Mouse (Mus musculus): Measurements from ENCODE around the gene Igf1r. TPM values are rescaled to one million over a fixed set of nuclear protein-coding genes. Genes with fewer than 3 reads are reported as not detected.

Gene Igf1r
- polyA plus RNA-seq, 1 experiment, result 2.7 TPM

GRCm38 (mm10) chr7:67985511-67985910 is 32.9 kb downstream of the Igf1r start:
- H3K36me3 ChIP-seq (ENCODE audit: control insufficient read depth, insufficient read depth, low read length), result no peaks in the 10 kb centered on the region
- WGBS, result 78% methylated on average over 5 of the region's 5 CpGs

GRCm38 (mm10) chr7:67986277-67986676 is 33.6 kb downstream of the Igf1r start:
- Histone ChIP-seq H3K27ac (ENCODE audit: insufficient read depth, low read length) (no peak overlapping the region), H3K27me3 (ENCODE audit: control insufficient read depth, insufficient read depth, low read length) (no peaks in the 10 kb centered on the region), H3K4me3 (ENCODE audit: extremely low read depth, insufficient read depth, insufficient read length) (no peak overlapping the region), H3K4me1 (ENCODE audit: control insufficient read depth, insufficient read depth, insufficient read length) (peaks cover 2% of the 10 kb centered on the region; the same call in 1 of the 2 replicates), H3K36me3 (ENCODE audit: control insufficient read depth, insufficient read depth, low read length) (no peaks in the 10 kb centered on the region)
- no peak for DNase-seq (ENCODE audit: low read depth in 1 of 2, low spot score in 2 of 2)
- TF ChIP-seq POLR2A (IDR thresholded peaks at IDR 0.05; ENCODE audit: low read depth, low read length) (no peak), CTCF (IDR thresholded peaks at IDR 0.05; ENCODE audit: extremely low read depth, insufficient read depth, insufficient read length, insufficient replicate concordance) (no peak)
- 92% methylated on average over 10 of the region's 10 CpGs for WGBS

More at GRCm38 (mm10) chr7:67985511-67985910, 32.9 kb downstream of the Igf1r start:
- Histone ChIP-seq H3K4me1 (ENCODE audit: control insufficient read depth, insufficient read depth, insufficient read length) (peaks cover 2% of the 10 kb centered on the region; the same call in 1 of the 2 replicates), H3K4me3 (ENCODE audit: extremely low read depth, insufficient read depth, insufficient read length) (no peak overlapping the region), H3K27ac (ENCODE audit: insufficient read depth, low read length) (no peak overlapping the region), H3K27me3 (ENCODE audit: control insufficient read depth, insufficient read depth, low read length) (no peaks in the 10 kb centered on the region)
- no peak for DNase-seq (ENCODE audit: low read depth in 1 of 2, low spot score in 2 of 2)
- TF ChIP-seq CTCF (IDR thresholded peaks at IDR 0.05; ENCODE audit: extremely low read depth, insufficient read depth, insufficient read length, insufficient replicate concordance), result no peak

GRCm38 (mm10) chr7:67986816-67987215 is 34.2 kb downstream of the Igf1r start:
- H3K27ac ChIP-seq (ENCODE audit: insufficient read depth, low read length), result no peak overlapping the region
- no peak overlapping the region for H3K4me3 ChIP-seq (ENCODE audit: extremely low read depth, insufficient read depth, insufficient read length)
- WGBS, result 93% methylated on average over 11 of the region's 11 CpGs
- no peaks in the 10 kb centered on the region for H3K27me3 ChIP-seq (ENCODE audit: control insufficient read depth, insufficient read depth, low read length)
- H3K4me1 ChIP-seq (ENCODE audit: control insufficient read depth, insufficient read depth, insufficient read length), result peaks cover 2% of the 10 kb centered on the region; the same call in 1 of the 2 replicates
- TF ChIP-seq POLR2A (IDR thresholded peaks at IDR 0.05; ENCODE audit: low read depth, low read length), result no peak
- no peak for TF ChIP-seq CTCF (IDR thresholded peaks at IDR 0.05; ENCODE audit: extremely low read depth, insufficient read depth, insufficient read length, insufficient replicate concordance)
- no peak for DNase-seq (ENCODE audit: low read depth in 1 of 2, low spot score in 2 of 2)
- H3K36me3 ChIP-seq (ENCODE audit: control insufficient read depth, insufficient read depth, low read length), result no peaks in the 10 kb centered on the region

- Histone ChIP-seq H3K27me3 (ENCODE audit: control insufficient read depth, insufficient read depth, low read length) (no peaks in the 10 kb centered on the region), H3K27ac (ENCODE audit: insufficient read depth, low read length) (no peak overlapping the region), H3K4me1 (ENCODE audit: control insufficient read depth, insufficient read depth, insufficient read length) (peaks cover 2% of the 10 kb centered on the region), H3K4me3 (ENCODE audit: extremely low read depth, insufficient read depth, insufficient read length) (no peak overlapping the region), H3K36me3 (ENCODE audit: control insufficient read depth, insufficient read depth, low read length) (no peaks in the 10 kb centered on the region)
- TF ChIP-seq POLR2A (IDR thresholded peaks at IDR 0.05; ENCODE audit: low read depth, low read length), result no peak
- no peak for TF ChIP-seq CTCF (IDR thresholded peaks at IDR 0.05; ENCODE audit: extremely low read depth, insufficient read depth, insufficient read length, insufficient replicate concordance)
- DNase-seq (ENCODE audit: low read depth in 1 of 2, low spot score in 2 of 2), result no peak
- 54% methylated on average over 2 of the region's 2 CpGs for WGBS
These were observed 36.7 kb downstream of the Igf1r start for GRCm38 (mm10) chr7:67989376-67989775.

GRCm38 (mm10) chr7:67993614-67994013 is 41.0 kb downstream of the Igf1r start:
- H3K36me3 ChIP-seq (ENCODE audit: control insufficient read depth, insufficient read depth, low read length), result no peaks in the 10 kb centered on the region
- 82% methylated on average over 4 of the region's 4 CpGs for WGBS
- no peak for DNase-seq (ENCODE audit: low read depth in 1 of 2, low spot score in 2 of 2)
- no peaks in the 10 kb centered on the region; the same call in none of the 2 replicates for H3K4me1 ChIP-seq (ENCODE audit: control insufficient read depth, insufficient read depth, insufficient read length)
- TF ChIP-seq CTCF (IDR thresholded peaks at IDR 0.05; ENCODE audit: extremely low read depth, insufficient read depth, insufficient read length, insufficient replicate concordance), result no peak
- TF ChIP-seq POLR2A (IDR thresholded peaks at IDR 0.05; ENCODE audit: low read depth, low read length), result no peak
- H3K4me3 ChIP-seq (ENCODE audit: extremely low read depth, insufficient read depth, insufficient read length), result no peak overlapping the region
- H3K27me3 ChIP-seq (ENCODE audit: control insufficient read depth, insufficient read depth, low read length), result no peaks in the 10 kb centered on the region
- H3K27ac ChIP-seq (ENCODE audit: insufficient read depth, low read length), result no peak overlapping the region

GRCm38 (mm10) chr7:67994346-67994858 is 41.8 kb downstream of the Igf1r start:
- Histone ChIP-seq H3K27ac (ENCODE audit: insufficient read depth, low read length) (no peak overlapping the region), H3K4me3 (ENCODE audit: extremely low read depth, insufficient read depth, insufficient read length) (no peak overlapping the region), H3K27me3 (ENCODE audit: control insufficient read depth, insufficient read depth, low read length) (no peaks in the 10 kb centered on the region), H3K4me1 (ENCODE audit: control insufficient read depth, insufficient read depth, insufficient read length) (no peaks in the 10 kb centered on the region; the same call in none of the 2 replicates), H3K36me3 (ENCODE audit: control insufficient read depth, insufficient read depth, low read length) (no peaks in the 10 kb centered on the region)
- TF ChIP-seq CTCF (IDR thresholded peaks at IDR 0.05; ENCODE audit: extremely low read depth, insufficient read depth, insufficient read length, insufficient replicate concordance) (no peak), POLR2A (IDR thresholded peaks at IDR 0.05; ENCODE audit: low read depth, low read length) (no peak)
- WGBS, result 62% methylated on average over 7 of the region's 7 CpGs
- no peak for DNase-seq (ENCODE audit: low read depth in 1 of 2, low spot score in 2 of 2)

GRCm38 (mm10) chr7:67995276-67995675 is 42.6 kb downstream of the Igf1r start:
- no peaks in the 10 kb centered on the region; the same call in none of the 2 replicates for H3K4me1 ChIP-seq (ENCODE audit: control insufficient read depth, insufficient read depth, insufficient read length)
- no peak overlapping the region for H3K27ac ChIP-seq (ENCODE audit: insufficient read depth, low read length)

More at GRCm38 (mm10) chr7:67995276-67995675, 42.6 kb downstream of the Igf1r start:
- WGBS, result 49% methylated on average over 8 of the region's 8 CpGs
- Histone ChIP-seq H3K36me3 (ENCODE audit: control insufficient read depth, insufficient read depth, low read length) (no peaks in the 10 kb centered on the region), H3K27me3 (ENCODE audit: control insufficient read depth, insufficient read depth, low read length) (no peaks in the 10 kb centered on the region), H3K4me3 (ENCODE audit: extremely low read depth, insufficient read depth, insufficient read length) (no peak overlapping the region)
- TF ChIP-seq POLR2A (IDR thresholded peaks at IDR 0.05; ENCODE audit: low read depth, low read length) (no peak), CTCF (IDR thresholded peaks at IDR 0.05; ENCODE audit: extremely low read depth, insufficient read depth, insufficient read length, insufficient replicate concordance) (no peak)
- DNase-seq (ENCODE audit: low read depth in 1 of 2, low spot score in 2 of 2), result no peak

Data from spleen, adult 2 months (tissue).